Mouse (Mus musculus) urinary bladder, adult 2 months (tissue): Measurements from ENCODE around the gene Ccl9. TPM values are rescaled to one million over a fixed set of nuclear protein-coding genes. Genes with fewer than 3 reads are reported as not detected.

ENCODE experiments used
- DNase-seq: peaks from one replicate; pipeline ENCODE4 v3.0.0; 2022; ENCODE audit warnings: low spot score
- polyA plus RNA-seq: library from polyadenylated mRNA; depleted of rRNA; stranded (reverse); fragments of >200 nt; gene quantifications from 2 replicates; pipeline ENCODE4 v1.2.3, GENCODE M21; 2012; rRNA removed

The Ccl9 gene
- polyA plus RNA-seq, result 19.4 and 19.7 TPM in 2 replicates

DNA sequence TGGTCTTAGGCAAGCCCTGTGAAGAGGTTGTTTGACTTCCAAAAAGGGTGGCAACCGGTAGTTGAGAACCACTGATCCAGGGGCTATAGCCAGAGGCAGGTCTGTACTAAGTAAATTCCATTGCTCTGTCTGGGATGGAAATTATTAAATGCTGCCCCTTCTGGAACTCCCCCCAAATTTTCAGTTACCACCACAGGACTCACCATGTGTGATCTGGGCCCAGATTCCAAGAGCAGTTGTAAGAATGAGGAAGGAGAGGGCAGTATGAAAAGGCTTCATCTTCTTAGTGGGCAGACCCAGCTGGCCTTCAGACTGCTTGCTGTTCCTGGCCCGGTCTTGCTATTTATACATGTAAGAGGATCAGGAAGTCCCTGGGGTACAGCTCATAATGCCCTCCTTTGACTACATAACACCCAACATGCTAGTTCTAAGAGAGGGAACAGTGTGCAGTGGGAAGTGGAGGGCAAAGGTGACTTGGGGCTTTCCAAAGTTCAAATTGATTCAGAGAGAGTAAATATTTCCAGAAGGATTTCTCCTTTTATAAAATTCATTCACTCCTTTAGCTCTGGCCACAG is at the start of gene Ccl9:
Ccl9 (minus strand) TSS at position 451 of the 575 bp plus-strand sequence.
- no peak for DNase-seq

DNA sequence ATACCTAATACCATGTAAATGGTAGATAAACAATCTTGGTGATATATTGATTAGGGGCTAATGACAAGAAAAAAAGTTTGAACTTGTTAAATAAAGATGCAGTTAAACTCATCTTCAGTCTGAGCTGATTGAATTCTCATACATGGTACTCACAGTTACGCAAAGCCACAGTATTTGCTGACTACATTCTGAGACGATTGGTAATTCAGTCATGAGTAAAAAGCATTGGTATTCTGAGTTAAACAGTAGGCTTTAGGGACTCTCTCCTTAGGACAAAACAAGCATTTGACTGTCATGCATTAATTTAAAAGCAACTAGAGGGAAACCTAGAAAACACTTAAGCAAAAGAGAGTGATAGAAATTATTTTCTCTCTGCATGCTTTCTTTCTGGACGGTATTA is 45.1 kb upstream of the Ccl9 start:
- DNase-seq, result no peak

DNA sequence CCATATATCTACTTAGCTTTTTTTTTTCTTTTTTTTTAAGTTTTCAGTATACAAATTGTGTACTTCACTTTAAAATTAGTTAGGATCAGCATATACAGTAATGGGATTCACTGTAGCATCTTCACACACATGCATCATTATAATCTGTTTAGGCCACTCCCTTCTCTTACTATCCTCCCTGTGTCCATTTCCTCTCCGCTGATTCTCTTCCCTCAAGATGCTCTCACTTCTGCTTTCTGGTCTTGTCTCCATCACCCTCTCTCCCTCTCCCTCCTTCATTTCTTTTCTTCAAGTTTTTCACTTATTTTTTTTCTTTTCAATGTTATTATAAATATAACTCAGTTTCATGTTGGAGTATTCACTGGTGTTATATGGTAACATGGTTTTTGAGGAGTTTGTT is 40.6 kb upstream of the Ccl9 start:
- DNase-seq, result no peak

GRCm38 (mm10) chr11:83618238-83618637 is 39.8 kb upstream of the Ccl9 start:
- DNase-seq, result no peak

DNA sequence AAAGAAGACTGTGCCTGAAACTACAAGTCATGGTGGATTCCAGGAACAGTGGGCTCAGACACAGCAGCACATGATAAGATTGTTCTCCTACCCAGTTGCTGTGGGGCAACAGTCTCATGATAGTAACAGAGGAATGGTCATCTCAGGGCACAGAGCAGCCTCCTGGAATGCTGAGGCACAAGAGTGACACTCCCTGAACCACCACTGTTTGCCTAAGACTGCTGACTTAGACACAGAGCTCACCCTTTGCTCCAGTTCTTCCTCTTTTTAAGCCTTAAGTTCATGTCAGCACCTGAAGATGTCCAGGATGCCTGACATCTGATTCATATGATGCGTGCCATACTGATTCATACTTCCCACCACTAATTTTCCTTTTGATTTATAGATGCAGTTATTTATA is 38.1 kb upstream of the Ccl9 start:
- no peak for DNase-seq

DNA sequence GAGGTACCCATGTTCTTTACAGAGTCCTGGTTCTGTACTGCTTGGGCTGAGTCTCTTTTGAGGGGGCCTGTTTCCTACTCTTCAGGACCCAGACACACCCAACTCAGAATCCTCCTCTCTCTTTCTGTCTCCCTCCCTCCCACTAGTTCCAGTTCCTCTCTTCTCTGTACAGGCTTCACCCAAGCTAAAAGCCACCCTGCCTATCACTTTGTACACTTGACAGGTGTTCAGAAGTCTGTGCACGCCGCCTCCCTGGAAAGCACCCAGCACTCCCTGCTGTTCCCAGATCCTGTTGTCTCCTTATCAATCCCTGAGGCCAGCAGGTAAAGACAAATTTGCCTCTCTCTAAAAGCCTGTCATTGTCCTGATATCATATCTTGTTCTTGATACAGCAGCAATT is 32.5 kb upstream of the Ccl9 start:
- DNase-seq, result no peak

DNA sequence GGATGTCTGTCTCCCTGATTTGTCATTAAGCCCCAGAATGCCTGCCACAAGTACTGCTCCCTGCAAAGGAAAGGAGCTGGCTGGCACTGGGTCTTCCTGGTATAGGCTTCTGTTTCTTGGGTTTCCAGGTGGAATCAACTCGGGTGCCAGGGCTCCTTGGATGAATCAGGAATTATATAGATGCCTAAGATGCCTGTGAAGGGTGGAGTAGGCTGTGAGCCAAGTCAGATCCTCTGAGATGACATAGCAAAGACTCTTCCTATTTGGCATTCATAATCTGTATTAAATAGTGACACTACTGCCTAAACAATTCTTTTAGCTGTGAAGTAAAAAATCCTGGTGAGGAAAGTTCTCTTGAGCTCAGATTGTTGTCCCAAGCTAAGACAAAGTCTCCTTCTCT is 28.0 kb upstream of the Ccl9 start:
- no peak for DNase-seq

GRCm38 (mm10) chr11:83605535-83605934 is 27.1 kb upstream of the Ccl9 start:
- no peak for DNase-seq

- no peak for DNase-seq
Measured at GRCm38 (mm10) chr11:83604698-83605097, 26.3 kb upstream of the Ccl9 start.

- no peak for DNase-seq
Measured at GRCm38 (mm10) chr11:83603399-83603798, 25.0 kb upstream of the Ccl9 start.

DNA sequence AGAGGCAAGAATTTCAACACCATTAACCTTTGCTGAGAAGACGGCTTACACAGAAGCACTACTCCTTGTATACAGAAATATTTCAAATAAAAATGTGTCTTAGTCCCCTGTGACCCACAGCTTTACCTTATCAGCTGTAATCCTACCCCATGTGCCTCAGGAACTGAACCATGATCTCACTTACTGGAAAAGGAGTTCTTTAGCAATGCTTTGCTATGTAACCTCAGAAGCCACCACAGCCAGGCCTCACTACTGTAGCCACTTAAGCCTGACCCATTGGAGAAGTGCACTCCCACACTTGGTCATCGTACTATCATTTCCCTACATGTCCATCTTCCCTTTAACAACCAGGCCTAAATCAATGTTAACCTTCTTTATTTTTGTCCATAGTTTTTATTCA is 22.1 kb upstream of the Ccl9 start:
- no peak for DNase-seq

DNA sequence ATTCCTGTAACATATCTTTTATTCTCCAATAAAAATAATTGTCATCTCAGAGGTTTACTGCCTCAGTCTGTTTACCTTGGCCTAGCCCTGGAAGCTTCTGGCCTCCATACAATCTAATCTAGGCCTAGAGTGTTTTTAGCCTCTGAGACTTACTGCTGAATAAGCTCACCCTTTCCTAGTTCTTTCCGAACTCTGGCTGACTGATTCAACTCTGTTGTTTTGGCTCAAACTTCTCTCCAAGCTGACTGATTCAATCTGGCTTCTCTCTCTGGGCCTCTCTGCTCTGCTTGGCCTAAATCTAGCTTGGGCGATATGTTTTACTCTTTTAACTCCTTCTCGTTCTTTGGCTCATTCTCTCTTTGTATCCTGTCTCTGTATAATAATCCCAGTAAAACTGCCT is 20.6 kb upstream of the Ccl9 start:
- DNase-seq, result no peak

DNA sequence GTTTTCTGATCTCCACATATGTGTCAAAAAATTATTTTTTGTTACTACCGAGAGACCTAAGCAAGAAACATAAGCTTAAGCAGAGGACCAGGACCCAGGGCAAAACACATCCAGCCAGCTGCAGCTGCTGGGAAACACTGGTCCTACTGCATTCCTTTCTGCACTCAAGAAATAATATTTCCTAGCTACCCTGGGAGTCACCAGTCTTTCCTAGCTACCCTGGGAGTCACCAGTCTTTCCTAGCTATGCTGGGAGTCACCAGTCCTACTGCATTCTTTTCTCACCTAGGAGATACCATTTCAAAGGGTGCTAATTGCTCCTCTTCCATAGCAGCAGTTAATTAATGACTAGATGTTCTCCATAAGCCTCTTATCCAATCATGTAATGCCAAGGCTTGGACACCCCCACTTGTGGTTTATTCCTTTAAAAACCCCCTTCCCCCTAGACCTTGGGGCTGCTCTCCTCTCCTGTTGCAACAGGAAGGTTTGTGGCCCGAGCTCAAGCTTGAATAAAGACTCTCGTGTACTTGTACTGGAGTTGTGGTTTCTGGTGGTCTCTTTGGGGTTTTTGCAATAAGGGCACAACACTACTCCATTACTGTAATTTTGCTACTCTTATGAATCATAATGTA is 19.9 kb upstream of the Ccl9 start:
- DNase-seq, result no peak

DNA sequence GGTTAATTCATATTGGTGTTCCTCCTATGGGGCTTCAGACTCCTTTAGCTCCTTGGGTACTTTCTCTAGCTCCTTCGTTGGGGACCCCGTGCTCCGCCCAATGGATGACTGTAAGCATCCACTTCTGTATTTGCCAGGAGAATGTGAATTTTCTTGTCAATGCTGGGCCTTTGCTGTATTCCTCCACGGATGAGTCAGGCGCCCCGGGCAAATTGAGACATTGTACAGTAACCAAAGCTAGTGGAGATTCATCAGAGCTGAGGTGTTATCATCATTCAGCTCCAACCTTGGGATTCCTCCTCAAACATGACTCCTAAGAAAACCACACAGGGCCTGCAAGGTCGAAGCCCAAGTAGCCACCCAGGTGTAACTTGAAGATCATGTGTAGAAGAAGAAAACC is 19.4 kb upstream of the Ccl9 start:
- DNase-seq, result no peak

GRCm38 (mm10) chr11:83595669-83596455 is 17.4 kb upstream of the Ccl9 start:
- DNase-seq, result no peak

DNA sequence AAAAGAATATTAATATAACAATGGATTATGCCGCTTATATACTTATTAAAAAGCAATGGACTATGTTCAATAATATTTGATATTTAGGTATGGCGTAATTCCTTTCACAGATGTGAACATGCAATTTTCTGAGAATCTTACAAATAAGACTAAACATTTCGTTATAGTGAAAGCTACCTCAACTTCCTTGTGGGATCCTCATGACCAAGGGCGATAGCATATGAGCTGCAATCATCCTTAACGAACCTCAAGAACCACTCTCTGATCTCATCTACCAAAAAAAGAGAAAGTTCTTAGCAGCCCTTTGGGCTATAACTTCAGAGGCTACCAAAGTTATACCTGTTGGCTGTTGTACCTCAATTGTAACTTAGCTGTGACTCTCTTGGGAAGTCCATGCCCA is 15.0 kb upstream of the Ccl9 start:
- DNase-seq, result no peak

DNA sequence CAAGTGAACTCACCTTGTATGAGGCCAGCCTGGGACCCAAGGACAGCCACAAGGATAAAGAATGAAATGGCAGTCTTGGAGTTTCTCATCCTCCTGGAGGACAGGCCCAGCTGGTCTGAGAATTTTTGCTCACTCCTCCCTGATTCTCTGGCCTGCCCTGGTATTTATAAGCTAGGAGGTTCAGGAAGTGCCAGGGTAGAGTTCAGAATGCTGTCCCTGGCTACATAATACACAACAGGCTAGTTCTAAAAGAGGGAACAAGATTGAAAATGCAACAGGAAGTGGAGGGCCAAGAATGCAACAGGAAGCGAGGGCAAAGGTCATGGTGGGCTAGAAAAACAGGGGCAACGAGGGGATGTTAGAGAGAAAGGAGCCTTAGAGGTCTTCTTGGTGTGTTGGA is 14.4 kb upstream of the Ccl9 start, which contains the start of gene Ccl6:
Ccl6 (minus strand) TSS at position 235 of the 400 bp plus-strand sequence.
- no peak for DNase-seq

- no peak for DNase-seq
Measured at GRCm38 (mm10) chr11:83584232-83584631, 5.8 kb upstream of the Ccl9 start.

DNA sequence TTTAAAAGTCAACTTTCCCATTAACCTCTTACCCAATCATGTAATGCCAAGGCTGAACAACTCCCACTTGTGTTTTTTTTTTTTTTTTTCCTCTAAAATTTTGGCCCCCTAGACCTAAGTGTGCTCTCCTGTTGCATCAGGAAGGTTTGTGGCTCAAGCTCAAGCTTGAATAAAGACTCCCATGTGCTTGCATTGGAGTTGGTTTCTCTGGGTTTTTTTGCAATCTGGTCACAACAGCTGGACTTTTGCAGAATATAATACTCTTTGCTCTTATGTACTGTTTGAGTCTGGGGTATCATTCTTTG is 5.0 kb upstream of the Ccl9 start:
- no peak for DNase-seq

- no peak for DNase-seq
Measured at GRCm38 (mm10) chr11:83582626-83583449, 4.4 kb upstream of the Ccl9 start.

- no peak for DNase-seq
Measured at GRCm38 (mm10) chr11:83581626-83582610, 3.5 kb upstream of the Ccl9 start.
